Comparison of ENCODE assay signal across 11 mouse cellular contexts in genomic region chr2:45859901-45860331, GRCm38 (mm10).
A peak's percentile ranks its signal among the peaks of the same experiment; 100 is the strongest.
DNase-seq lines count a peak whose midpoint lies in the region; ATAC-seq lines count a peak whose summit lies in the region.
"Had no signal": no experiment of that assay in that cellular context is flagged by ENCODE, and none has a peak within 500 bp of the region (broad histone marks: within the 10 kb centered on the region; RNA-seq: fewer than 3 reads in every experiment).

No protein-coding gene starts in this region.

- no peaks in the 10 kb centered on the region for H3K27me3 ChIP-seq in lung, embryonic 15.5 days
- H3K27me3 ChIP-seq in neural tube, embryonic 15.5 days (replicated peaks): no peaks in the 10 kb centered on the region
- H3K27me3 ChIP-seq in forebrain, embryonic 15.5 days: no peaks in the 10 kb centered on the region
- H3K27me3 ChIP-seq: embryonic facial prominence, embryonic 12.5 days had no signal

- no peak overlapping the region; the same call in 1 of the 2 replicates for H3K27ac ChIP-seq in lung, embryonic 15.5 days
- no peak overlapping the region for H3K27ac ChIP-seq in neural tube, embryonic 15.5 days (replicated peaks)
- no peak overlapping the region for H3K27ac ChIP-seq in forebrain, embryonic 15.5 days (replicated peaks)
- H3K27ac ChIP-seq: embryonic facial prominence, embryonic 12.5 days had no signal

- H3K9ac ChIP-seq in lung, embryonic 15.5 days: no peak overlapping the region
- H3K9ac ChIP-seq in neural tube, embryonic 15.5 days (replicated peaks): no peak overlapping the region
- H3K9ac ChIP-seq in forebrain, embryonic 15.5 days (replicated peaks): no peak overlapping the region
- H3K9ac ChIP-seq: embryonic facial prominence, embryonic 12.5 days had no signal

- ATAC-seq in granulocyte monocyte progenitor cell, adult 5-6 weeks (replicated peaks; ENCODE audit: poor library complexity, severe bottlenecking): peak; percentile 30
- peak; percentile 80 for ATAC-seq in lung, embryonic 15.5 days (ENCODE audit: borderline replicate concordance, extremely low read depth, low FRiP score, low TSS enrichment)
- no peak for ATAC-seq in neural tube, embryonic 15.5 days (ENCODE audit: low FRiP score)
- ATAC-seq in forebrain, embryonic 15.5 days (replicated peaks): no peak

- DNase-seq in heart, adult 8-10 months (ENCODE audit: low spot score): peak; percentile 1
- DNase-seq in heart, postnatal 25 days (ENCODE audit: low spot score): no peak
- DNase-seq in NIH3T3 (ENCODE audit: low read depth): peak; percentile 5
- no peak for DNase-seq in heart, adult 11 months
- DNase-seq: right cerebral cortex, postnatal 14 days; thymus, postnatal 36 days had no signal

- no peaks in the 10 kb centered on the region for H3K9me3 ChIP-seq in lung, embryonic 15.5 days
- no peaks in the 10 kb centered on the region for H3K9me3 ChIP-seq in neural tube, embryonic 15.5 days (replicated peaks)
- no peaks in the 10 kb centered on the region for H3K9me3 ChIP-seq in forebrain, embryonic 15.5 days
- H3K9me3 ChIP-seq: embryonic facial prominence, embryonic 12.5 days had no signal

- H3K4me1 ChIP-seq in lung, embryonic 15.5 days: 0 out of 2 replicates have a peak, but pooled peaks cover 5% of the 10 kb centered on the region
- H3K4me1 ChIP-seq in neural tube, embryonic 15.5 days: no peaks in the 10 kb centered on the region
- no peaks in the 10 kb centered on the region for H3K4me1 ChIP-seq in forebrain, embryonic 15.5 days
- H3K4me1 ChIP-seq: embryonic facial prominence, embryonic 12.5 days had no signal

- intact Hi-C loops in heart, postnatal 25 days (cut with DNase I): no loop called here

- 44% methylated on average over 4 of the region's 4 CpGs for WGBS in lung, embryonic 15.5 days
- 89% methylated on average over 4 of the region's 4 CpGs for WGBS in neural tube, embryonic 15.5 days
- 67% methylated on average over 4 of the region's 4 CpGs for WGBS in forebrain, embryonic 15.5 days

- no peaks in the 10 kb centered on the region for H3K36me3 ChIP-seq in lung, embryonic 15.5 days
- no peaks in the 10 kb centered on the region for H3K36me3 ChIP-seq in neural tube, embryonic 15.5 days
- H3K36me3 ChIP-seq in forebrain, embryonic 15.5 days: no peaks in the 10 kb centered on the region
- H3K36me3 ChIP-seq: embryonic facial prominence, embryonic 12.5 days had no signal

- no peak overlapping the region for H3K4me3 ChIP-seq in lung, embryonic 15.5 days
- no peak overlapping the region for H3K4me3 ChIP-seq in neural tube, embryonic 15.5 days (replicated peaks)
- H3K4me3 ChIP-seq in forebrain, embryonic 15.5 days: no peak overlapping the region
- H3K4me3 ChIP-seq: embryonic facial prominence, embryonic 12.5 days had no signal

- H3K4me2 ChIP-seq in lung, embryonic 15.5 days: no peak overlapping the region
- no peak overlapping the region for H3K4me2 ChIP-seq in neural tube, embryonic 15.5 days
- H3K4me2 ChIP-seq in forebrain, embryonic 15.5 days (replicated peaks): no peak overlapping the region
- H3K4me2 ChIP-seq: embryonic facial prominence, embryonic 12.5 days had no signal

Comparison
In these comparisons a context has a peak if more than half of its experiments do, and no peak if none do; other contexts are left out.
1. DNase-seq: peak in heart, adult 8-10 months (single experiment) and NIH3T3 (single experiment); none in heart, postnatal 25 days (single experiment) and heart, adult 11 months (single experiment).
2. ATAC-seq: peak in granulocyte monocyte progenitor cell, adult 5-6 weeks (single experiment) and lung, embryonic 15.5 days (single experiment); none in neural tube, embryonic 15.5 days (single experiment) and forebrain, embryonic 15.5 days (single experiment).